ENCODE assay signal across 17 mouse cellular contexts in the genomic region with DNA sequence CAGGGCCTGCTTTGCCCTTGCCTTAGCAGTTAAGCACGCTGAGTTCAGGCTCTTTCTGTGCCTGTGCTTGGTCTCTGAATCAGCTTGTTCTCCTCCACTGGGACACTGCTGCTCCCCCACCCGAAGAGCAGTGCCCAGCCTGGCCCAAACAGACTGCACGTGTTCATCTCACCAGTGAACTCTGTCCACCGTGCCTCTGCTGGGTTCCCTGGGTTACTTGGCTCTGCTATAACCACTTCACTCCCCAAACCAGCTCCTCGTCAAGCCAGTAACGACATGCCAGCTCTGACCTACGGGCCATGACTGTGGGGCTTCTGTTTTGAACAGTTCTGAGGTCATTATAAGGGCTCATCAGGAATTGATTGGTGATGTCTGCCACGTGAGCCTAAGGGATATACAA. TPM values are rescaled to one million over a fixed set of nuclear protein-coding genes. Genes with fewer than 3 reads are reported as not detected.
DNase-seq lines count a peak whose midpoint lies in the region; ATAC-seq and TF ChIP-seq lines count a peak whose summit lies in the region.
"Had no signal": no experiment of that assay in that cellular context is flagged by ENCODE, and none has a peak within 500 bp of the region (broad histone marks: within the 10 kb centered on the region; RNA-seq: fewer than 3 reads in every experiment).

No protein-coding gene starts in this region.

- TF ChIP-seq CTCF in olfactory bulb, adult 2 months (IDR thresholded peaks at IDR 0.05; ENCODE audit: insufficient read depth, low read depth, low read length): no peak

- peak; percentile 88 for DNase-seq in kidney, adult 11 months
- DNase-seq in right cerebral cortex, adult 18-20 months: peak; percentile 25
- no peak for DNase-seq in right cerebral cortex, adult 2 months (ENCODE audit: low spot score in 2 of 2)
- peak; percentile 81 to 85 for DNase-seq in kidney, adult 8-10 months
- DNase-seq: cerebellum, postnatal 25 days; gastrocnemius, postnatal 25 days had no signal

- no peaks in the 10 kb centered on the region for H3K9me3 ChIP-seq in kidney, embryonic 14.5 days (ENCODE audit: control insufficient read depth, low read length)
- no peaks in the 10 kb centered on the region for H3K9me3 ChIP-seq in forebrain, embryonic 15.5 days
- H3K9me3 ChIP-seq: heart, embryonic 15.5 days; limb, embryonic 12.5 days; lung, embryonic 15.5 days; stomach, embryonic 15.5 days had no signal

- H3K4me3 ChIP-seq in kidney, embryonic 14.5 days (ENCODE audit: low read length): no peak overlapping the region
- no peak overlapping the region for H3K4me3 ChIP-seq in olfactory bulb, adult 2 months (ENCODE audit: insufficient read depth, low read depth, low read length)
- H3K4me3 ChIP-seq in forebrain, embryonic 15.5 days: no peak overlapping the region
- H3K4me3 ChIP-seq: heart, embryonic 15.5 days; limb, embryonic 12.5 days; lung, embryonic 15.5 days; stomach, embryonic 15.5 days had no signal

- WGBS in kidney, embryonic 14.5 days: 66% methylated on average over 8 of the region's 8 CpGs
- 71% methylated on average over 8 of the region's 8 CpGs for WGBS in olfactory bulb, adult 2 months
- WGBS in forebrain, embryonic 15.5 days: 57% methylated on average over 8 of the region's 8 CpGs

- ATAC-seq in kidney, embryonic 14.5 days (ENCODE audit: low FRiP score, low TSS enrichment): no peak
- no peak for ATAC-seq in activated CD4-positive, CD25-positive, alpha-beta regulatory T cell, adult 4 months
- no peak for ATAC-seq in forebrain, embryonic 15.5 days (replicated peaks)
- ATAC-seq: forebrain, embryonic 14.5 days; intestine, postnatal 0 days had no signal

- H3K4me2 ChIP-seq in kidney, embryonic 14.5 days (replicated peaks; ENCODE audit: low read depth, low read length): no peak overlapping the region
- no peak overlapping the region for H3K4me2 ChIP-seq in forebrain, embryonic 15.5 days (replicated peaks)
- H3K4me2 ChIP-seq: heart, embryonic 15.5 days; limb, embryonic 12.5 days; lung, embryonic 15.5 days; stomach, embryonic 15.5 days had no signal

- no peak for TF ChIP-seq POLR2A in olfactory bulb, adult 2 months (IDR thresholded peaks at IDR 0.05; ENCODE audit: insufficient read depth, low read depth, low read length)

- H3K36me3 ChIP-seq in kidney, embryonic 14.5 days (ENCODE audit: control insufficient read depth, insufficient read depth, low read length): no peaks in the 10 kb centered on the region
- H3K36me3 ChIP-seq in forebrain, embryonic 15.5 days: no peaks in the 10 kb centered on the region
- H3K36me3 ChIP-seq: heart, embryonic 15.5 days; limb, embryonic 12.5 days; lung, embryonic 15.5 days; stomach, embryonic 15.5 days had no signal

- H3K4me1 ChIP-seq in kidney, embryonic 14.5 days (ENCODE audit: control insufficient read depth, insufficient read depth, low read length): peaks cover 7% of the 10 kb centered on the region; the same call in 1 of the 2 replicates
- peaks cover 13% of the 10 kb centered on the region for H3K4me1 ChIP-seq in olfactory bulb, adult 2 months (ENCODE audit: control insufficient read depth, insufficient read depth, low read length)
- H3K4me1 ChIP-seq in forebrain, embryonic 15.5 days: peaks cover 8% of the 10 kb centered on the region; the same call in 1 of the 2 replicates

- H3K9ac ChIP-seq in kidney, embryonic 14.5 days (ENCODE audit: low read depth, low read length): no peak overlapping the region
- no peak overlapping the region for H3K9ac ChIP-seq in forebrain, embryonic 15.5 days (replicated peaks)
- H3K9ac ChIP-seq: heart, embryonic 15.5 days; limb, embryonic 12.5 days; lung, embryonic 15.5 days; stomach, embryonic 15.5 days had no signal

- H3K27me3 ChIP-seq in kidney, embryonic 14.5 days (ENCODE audit: control insufficient read depth, insufficient read depth, low read length): no peaks in the 10 kb centered on the region
- no peaks in the 10 kb centered on the region for H3K27me3 ChIP-seq in forebrain, embryonic 15.5 days
- H3K27me3 ChIP-seq: CH12.LX; lung, embryonic 15.5 days; stomach, embryonic 15.5 days had no signal

- no peak overlapping the region for H3K27ac ChIP-seq in kidney, embryonic 14.5 days (ENCODE audit: low read depth, low read length)
- peak overlapping the region; percentile 52 for H3K27ac ChIP-seq in olfactory bulb, adult 2 months (ENCODE audit: insufficient read depth, low read depth, low read length)
- no peak overlapping the region for H3K27ac ChIP-seq in forebrain, embryonic 15.5 days (replicated peaks)
- H3K27ac ChIP-seq: heart, embryonic 15.5 days; limb, embryonic 12.5 days; lung, embryonic 15.5 days; stomach, embryonic 15.5 days had no signal

RNA-seq across cellular contexts. Expression of a gene that starts 4.8 kb away (rescaled TPM):
- polyA plus RNA-seq in kidney, embryonic 14.5 days (2014; fragmentation: Nextera tagmentation; extraction: Ambion mirVana): 2.0 and 4.1 TPM in 2 replicates
- polyA plus RNA-seq in olfactory bulb, adult 2 months (2012; ENCODE audit: insufficient read depth, insufficient read length, low replicate concordance, missing spikeins): not detected in 2 replicates
- not detected for polyA plus RNA-seq in activated CD4-positive, CD25-positive, alpha-beta regulatory T cell, adult 4 months (2017; shearing (Covaris generic))
- polyA plus RNA-seq in forebrain, embryonic 15.5 days (2015; fragmentation: Nextera tagmentation; extraction: Ambion mirVana): 0.28 and 0.33 TPM in 2 replicates
- polyA plus RNA-seq: limb, embryonic 12.5 days had no signal

Comparison
In these comparisons a context has a peak if more than half of its experiments do, and no peak if none do; other contexts are left out.
1. DNase-seq: peak in kidney, adult 11 months (single experiment), right cerebral cortex, adult 18-20 months (single experiment) and kidney, adult 8-10 months (2 of 2); none in right cerebral cortex, adult 2 months (0 of 2).